8 mouse cellular contexts compared by ENCODE assay signal in genomic region chr9:48618589-48618988, GRCm38 (mm10). TPM values are rescaled to one million over a fixed set of nuclear protein-coding genes. Genes with fewer than 3 reads are reported as not detected.
DNase-seq lines count a peak whose midpoint lies in the region; ATAC-seq lines count a peak whose summit lies in the region.

No protein-coding gene starts in this region.

- intact Hi-C loops in left cerebral cortex, postnatal 36 days (cut with DNase I): loop anchor here (10.0 kb wide), 1 partner anchor 354 kb away; no protein-coding TSS in a partner anchor

- no peaks in the 10 kb centered on the region for H3K36me3 ChIP-seq in intestine, embryonic 15.5 days
- no peaks in the 10 kb centered on the region for H3K36me3 ChIP-seq in midbrain, embryonic 11.5 days (ENCODE audit: control insufficient read depth, insufficient read depth, low read length)

- H3K9ac ChIP-seq in intestine, embryonic 15.5 days: no peak overlapping the region
- peak overlapping the region; percentile 44 for H3K9ac ChIP-seq in midbrain, embryonic 11.5 days (ENCODE audit: low read length)

- H3K4me3 ChIP-seq in intestine, embryonic 15.5 days (replicated peaks): no peak overlapping the region
- H3K4me3 ChIP-seq in midbrain, embryonic 11.5 days (ENCODE audit: low read depth, low read length): no peak overlapping the region

- H3K27ac ChIP-seq in intestine, embryonic 15.5 days: no peak overlapping the region
- no peak overlapping the region for H3K27ac ChIP-seq in midbrain, embryonic 11.5 days (ENCODE audit: low read depth, low read length)

- peak; percentile 41; the same call in 1 of the 2 replicates for ATAC-seq in intestine, embryonic 15.5 days
- 0 out of 2 replicates have a peak, but pooled peaks have one; percentile 48 for ATAC-seq in midbrain, embryonic 11.5 days (ENCODE audit: low FRiP score)

- no peaks in the 10 kb centered on the region for H3K4me1 ChIP-seq in intestine, embryonic 15.5 days (replicated peaks)
- H3K4me1 ChIP-seq in midbrain, embryonic 11.5 days (ENCODE audit: control insufficient read depth, insufficient read depth, low read length): peaks cover 5% of the 10 kb centered on the region

- WGBS in intestine, embryonic 15.5 days: 20% methylated on average over 6 of the region's 6 CpGs
- 28% methylated on average over 6 of the region's 6 CpGs for WGBS in midbrain, embryonic 11.5 days

- no peaks in the 10 kb centered on the region for H3K9me3 ChIP-seq in intestine, embryonic 15.5 days
- no peaks in the 10 kb centered on the region for H3K9me3 ChIP-seq in midbrain, embryonic 11.5 days (ENCODE audit: control insufficient read depth, low read length)

- no peaks in the 10 kb centered on the region for H3K27me3 ChIP-seq in intestine, embryonic 15.5 days (replicated peaks)
- H3K27me3 ChIP-seq in midbrain, embryonic 11.5 days (ENCODE audit: control insufficient read depth, insufficient read depth, low read length): no peaks in the 10 kb centered on the region

- peak; percentile 70 for DNase-seq in urinary bladder, postnatal 14 days (ENCODE audit: low spot score)
- DNase-seq in urinary bladder, adult 2 months (ENCODE audit: low spot score): no peak
- DNase-seq in embryo, embryonic 11.5 days (ENCODE audit: low read depth, low spot score): peak; percentile 79
- DNase-seq in gastrocnemius, postnatal 4 days (ENCODE audit: low spot score in 2 of 2): peak; percentile 47 to 74
- peak; percentile 35 to 42 for DNase-seq in left cerebral cortex, postnatal 36 days (ENCODE audit: low spot score in 2 of 2)
- peak; percentile 99 for DNase-seq in midbrain, embryonic 11.5 days (ENCODE audit: low spot score, missing footprints)
- peak; percentile 5 for DNase-seq in spleen, adult 12 weeks (ENCODE audit: low spot score)

- peak overlapping the region; percentile 37; the same call in 1 of the 2 replicates for H3K4me2 ChIP-seq in intestine, embryonic 15.5 days (replicated peaks)
- H3K4me2 ChIP-seq in midbrain, embryonic 11.5 days: peak overlapping the region; percentile 20; the same call in 1 of the 2 replicates

RNA-seq across cellular contexts. Expression of gene Nnmt, which starts 13.6 kb away (rescaled TPM):
- polyA plus RNA-seq in urinary bladder, adult 2 months (2012; rRNA removed): 5.0 and 8.2 TPM in 2 replicates
- 10 to 100 TPM; 19.3 to 22.9 TPM for total RNA-seq in gastrocnemius, postnatal 4 days (2021)
- polyA plus RNA-seq in intestine, embryonic 15.5 days (2015; fragmentation: Nextera tagmentation; extraction: Ambion mirVana): 3.0 and 3.5 TPM in 2 replicates
- total RNA-seq in left cerebral cortex, postnatal 36 days (2021): under 1 TPM; 0.62 to 0.91 TPM
- polyA plus RNA-seq in midbrain, embryonic 11.5 days (2014; fragmentation: Nextera tagmentation; extraction: Ambion mirVana): 0.94 and 1.2 TPM in 2 replicates
